Mouse (Mus musculus) intestine, embryonic 14.5 days (tissue): ENCODE results near the gene Clec16a. TPM values are rescaled to one million over a fixed set of nuclear protein-coding genes. Genes with fewer than 3 reads are reported as not detected.

Source experiments
- ATAC-seq: fragments of 200-750 bp; cut with Nextera tagmentation; replicated peaks from 2 replicates; pipeline ENCODE4 v1.8.0; 2017; ENCODE audit warnings: low read depth, moderate number of reproducible peaks, moderate TSS enrichment, moderate library complexity; ENCODE audit not compliant: low FRiP score, low TSS enrichment
- DNase-seq: peaks from one replicate; pipeline ENCODE4 v3.0.0-alpha.2; 2018; ENCODE audit warnings: low spot score
- H3K27ac ChIP-seq: fragments of 300-500 bp; sonication (generic); 2 replicates; pipeline ENCODE4 v1.5.1; 2014; ENCODE audit warnings: low read depth, mild to moderate bottlenecking, control low read depth
- H3K27me3 ChIP-seq: fragments of 300-500 bp; sonication (generic); replicated peaks from 2 replicates; pipeline ENCODE4 v1.6.1; 2014; ENCODE audit warnings: low read length, control low read depth; ENCODE audit not compliant: control insufficient read depth, insufficient read depth
- H3K36me3 ChIP-seq: fragments of 300-500 bp; sonication (generic); 2 replicates; pipeline ENCODE4 v1.6.1; 2014; ENCODE audit warnings: low read length, control low read depth; ENCODE audit not compliant: control insufficient read depth, insufficient read depth
- H3K4me1 ChIP-seq: fragments of 300-500 bp; sonication (generic); replicated peaks from 2 replicates; pipeline ENCODE4 v1.6.1; 2014; ENCODE audit warnings: low read length, control low read depth, mixed read lengths; ENCODE audit not compliant: control insufficient read depth, insufficient read depth
- H3K4me2 ChIP-seq: fragments of 300-500 bp; sonication (generic); 2 replicates; pipeline ENCODE4 v1.6.1; 2014; ENCODE audit warnings: low read length
- H3K4me3 ChIP-seq: fragments of 300-500 bp; sonication (generic); 2 replicates; pipeline ENCODE4 v1.5.1; 2014; ENCODE audit warnings: low read depth, low read length, control low read depth, mixed read lengths
- H3K9ac ChIP-seq: fragments of 300-500 bp; sonication (generic); 2 replicates; pipeline ENCODE4 v1.6.1; 2014; ENCODE audit warnings: mild to moderate bottlenecking, low read length
- H3K9me3 ChIP-seq: fragments of 300-500 bp; sonication (generic); 2 replicates; pipeline ENCODE4 v1.6.1; 2016; ENCODE audit warnings: low read length, control low read depth; ENCODE audit not compliant: control insufficient read depth
- WGBS: fragments of 180-500 bp; shearing (Covaris S2); extraction: QIAGEN DNeasy Blood & Tissue Kit; methylation state at CpG from one replicate; pipeline ENCODE4 v1.1.7; 2014; 5-methylcytosine and 5-hydroxymethylcytosine counted together
- polyA plus RNA-seq: library from polyadenylated mRNA; unstranded; fragments of >200 nt; fragmentation: Nextera tagmentation; extraction: Ambion mirVana; gene quantifications from 2 replicates; pipeline ENCODE4 v1.2.1, GENCODE M21; 2014

Clec16a gene
- polyA plus RNA-seq, 1 experiment from 2014 or later, result 26.6 TPM

GRCm38 (mm10) chr16:10629361-10629760, 84.2 kb downstream of the Clec16a start:
- ATAC-seq (no peak), DNase-seq (no peak)
- Histone ChIP-seq H3K4me3 (no peak overlapping the region), H3K27ac (no peak overlapping the region), H3K4me1 (no peaks in the 10 kb centered on the region), H3K9me3 (no peaks in the 10 kb centered on the region), H3K9ac (no peak overlapping the region), H3K4me2 (no peak overlapping the region), H3K27me3 (no peaks in the 10 kb centered on the region), H3K36me3 (0 out of 2 replicates have a peak, but pooled peaks cover 4% of the 10 kb centered on the region)
- 73% methylated on average over 3 of the region's 3 CpGs for WGBS

GRCm38 (mm10) chr16:10634940-10635339, 89.8 kb downstream of the Clec16a start:
- no peak overlapping the region for H3K4me3 ChIP-seq
- H3K9me3 ChIP-seq, result no peaks in the 10 kb centered on the region
- 83% methylated on average over 3 of the region's 3 CpGs for WGBS
- H3K27me3 ChIP-seq, result no peaks in the 10 kb centered on the region
- DNase-seq, result no peak
- H3K9ac ChIP-seq, result no peak overlapping the region
- no peak for ATAC-seq
- no peak overlapping the region for H3K4me2 ChIP-seq
- peaks cover 3% of the 10 kb centered on the region; the same call in 1 of the 2 replicates for H3K4me1 ChIP-seq
- no peak overlapping the region for H3K27ac ChIP-seq
- H3K36me3 ChIP-seq, result no peaks in the 10 kb centered on the region

- H3K4me1 ChIP-seq, result peaks cover 3% of the 10 kb centered on the region; the same call in 1 of the 2 replicates
- H3K36me3 ChIP-seq, result no peaks in the 10 kb centered on the region
- WGBS, result 51% methylated on average over 3 of the region's 3 CpGs
- no peak overlapping the region for H3K4me3 ChIP-seq
- no peak overlapping the region for H3K4me2 ChIP-seq
- H3K9ac ChIP-seq, result no peak overlapping the region
- no peaks in the 10 kb centered on the region for H3K27me3 ChIP-seq
- no peaks in the 10 kb centered on the region for H3K9me3 ChIP-seq
- H3K27ac ChIP-seq, result no peak overlapping the region
- DNase-seq (no peak), ATAC-seq (no peak)
Observed at GRCm38 (mm10) chr16:10637898-10638297, 92.8 kb downstream of the Clec16a start.

GRCm38 (mm10) chr16:10639111-10639889, 94.2 kb downstream of the Clec16a start:
- Histone ChIP-seq H3K36me3 (no peaks in the 10 kb centered on the region), H3K4me1 (peaks cover 3% of the 10 kb centered on the region; the same call in 1 of the 2 replicates), H3K27ac (no peak overlapping the region), H3K4me3 (no peak overlapping the region), H3K9ac (no peak overlapping the region), H3K4me2 (no peak overlapping the region), H3K9me3 (no peaks in the 10 kb centered on the region), H3K27me3 (no peaks in the 10 kb centered on the region)
- DNase-seq (no peak), ATAC-seq (no peak)
- 70% methylated on average over 13 of the region's 13 CpGs for WGBS

DNA sequence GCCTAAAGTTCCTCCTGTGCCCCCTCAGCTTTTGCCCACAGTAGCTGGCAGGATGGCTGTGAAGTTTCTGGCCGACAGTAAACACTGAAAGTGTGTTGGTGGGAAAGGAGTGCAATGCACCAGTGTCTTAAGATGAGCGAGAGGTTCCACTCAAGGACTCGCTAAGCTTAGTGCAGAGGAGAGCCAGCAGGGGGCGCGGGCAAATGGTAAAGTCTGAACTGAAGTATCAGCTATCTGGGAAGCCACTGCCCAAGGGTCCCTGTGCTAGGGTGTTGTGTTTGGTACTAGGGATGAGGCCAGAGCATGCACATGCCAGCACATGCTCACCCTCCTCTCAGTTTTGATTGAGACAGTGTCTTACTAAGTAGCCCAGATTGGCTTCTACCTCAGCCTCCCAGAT, 94.9 kb downstream of the Clec16a start:
- Histone ChIP-seq H3K4me3 (no peak overlapping the region), H3K4me1 (peaks cover 3% of the 10 kb centered on the region; the same call in 1 of the 2 replicates), H3K9me3 (no peaks in the 10 kb centered on the region), H3K36me3 (no peaks in the 10 kb centered on the region), H3K27me3 (no peaks in the 10 kb centered on the region), H3K4me2 (no peak overlapping the region), H3K27ac (no peak overlapping the region), H3K9ac (no peak overlapping the region)
- ATAC-seq, result 0 out of 2 replicates have a peak, but pooled peaks have one; percentile 41
- DNase-seq, result peak; percentile 92
- 3% methylated on average over 5 of the region's 5 CpGs for WGBS

GRCm38 (mm10) chr16:10641146-10641545, 96.0 kb downstream of the Clec16a start:
- H3K36me3 ChIP-seq, result no peaks in the 10 kb centered on the region
- peaks cover 3% of the 10 kb centered on the region; the same call in 1 of the 2 replicates for H3K4me1 ChIP-seq
- WGBS, result 76% methylated on average over 1 of the region's 1 CpGs
- no peak overlapping the region for H3K9ac ChIP-seq
- H3K4me3 ChIP-seq, result no peak overlapping the region
- H3K27me3 ChIP-seq, result no peaks in the 10 kb centered on the region
- DNase-seq (no peak), ATAC-seq (no peak)
- no peak overlapping the region for H3K27ac ChIP-seq
- no peak overlapping the region for H3K4me2 ChIP-seq
- no peaks in the 10 kb centered on the region for H3K9me3 ChIP-seq

DNA sequence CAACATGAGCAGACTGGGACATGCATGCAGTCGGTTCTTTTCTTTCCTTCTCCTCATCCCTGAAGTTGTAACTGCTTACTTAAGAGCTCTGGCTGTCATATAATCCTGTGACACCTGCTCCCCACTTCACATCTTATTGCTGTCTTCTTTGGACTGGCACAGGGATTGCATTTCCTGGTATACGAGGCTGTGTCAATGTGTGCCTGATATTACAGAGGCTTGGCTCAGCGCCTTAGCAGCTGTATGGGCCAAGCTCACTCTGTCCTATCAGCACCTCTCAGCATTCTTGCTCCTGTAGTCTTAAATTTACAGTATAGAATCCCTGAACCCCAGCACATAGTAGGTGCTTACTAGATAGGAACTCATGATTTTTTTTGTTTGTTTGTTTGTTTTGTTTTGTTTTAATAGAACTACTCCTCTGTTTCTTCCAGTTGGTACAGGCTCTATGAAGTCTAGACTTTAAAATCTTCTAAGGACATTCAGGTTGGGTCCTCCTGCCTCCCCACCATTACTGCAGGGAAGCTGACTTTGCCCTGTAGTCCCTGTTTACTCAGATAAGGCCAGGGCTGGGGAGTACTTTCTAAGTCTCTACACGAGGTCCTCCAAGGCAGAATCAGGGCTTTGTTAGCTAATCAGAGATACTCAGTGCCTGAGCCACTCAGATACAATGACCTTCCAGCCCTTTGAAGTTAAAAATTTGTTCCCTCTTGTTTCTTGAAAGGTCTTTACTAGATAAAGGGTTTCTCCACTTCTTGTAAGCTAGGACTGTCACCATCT, 97.9 kb downstream of the Clec16a start:
- H3K27me3 ChIP-seq, result no peaks in the 10 kb centered on the region
- no peak overlapping the region for H3K4me2 ChIP-seq
- no peak overlapping the region for H3K9ac ChIP-seq
- no peak overlapping the region for H3K4me3 ChIP-seq
- H3K4me1 ChIP-seq, result peaks cover 3% of the 10 kb centered on the region; the same call in 1 of the 2 replicates
- H3K36me3 ChIP-seq, result no peaks in the 10 kb centered on the region
- peak; percentile 65; the same call in 1 of the 2 replicates for ATAC-seq
- DNase-seq, result no peak
- no peaks in the 10 kb centered on the region for H3K9me3 ChIP-seq
- H3K27ac ChIP-seq, result peak overlapping the region; percentile 47
- 51% methylated on average over 4 of the region's 4 CpGs for WGBS

GRCm38 (mm10) chr16:10644238-10644637, 99.1 kb downstream of the Clec16a start:
- no peak for DNase-seq
- H3K4me2 ChIP-seq, result no peak overlapping the region
- no peak overlapping the region for H3K27ac ChIP-seq
- no peak overlapping the region for H3K9ac ChIP-seq
- H3K36me3 ChIP-seq, result no peaks in the 10 kb centered on the region
- 0 out of 2 replicates have a peak, but pooled peaks cover under 1% of the 10 kb centered on the region for H3K4me1 ChIP-seq
- H3K4me3 ChIP-seq, result no peak overlapping the region
- no peaks in the 10 kb centered on the region for H3K27me3 ChIP-seq
- no peaks in the 10 kb centered on the region for H3K9me3 ChIP-seq
- ATAC-seq, result no peak
